Mouse (Mus musculus): ENCODE measurements around the gene Cc2d2b. TPM values are rescaled to one million over a fixed set of nuclear protein-coding genes. Genes with fewer than 3 reads are reported as not detected.

Cc2d2b gene
- total and polyA plus RNA-seq, 2 experiments, result 0.09 TPM; not detected in 1

GRCm38 (mm10) chr19:40832361-40832760, 83.8 kb downstream of the Cc2d2b start:
- Histone ChIP-seq H3K4me3 (ENCODE audit: insufficient read depth, low read depth, low read length) (peak overlapping the region; percentile 75; the same call in 1 of the 2 replicates), H3K79me2 (ENCODE audit: control insufficient read depth, insufficient read depth, low read length) (peaks cover 3% of the 10 kb centered on the region; the same call in 1 of the 2 replicates), H3K36me3 (ENCODE audit: control insufficient read depth, insufficient read depth, low read length) (peaks cover 5% of the 10 kb centered on the region), H3K9ac (ENCODE audit: low read depth, low read length) (peak overlapping the region; percentile 91), H3K4me1 (ENCODE audit: control insufficient read depth, insufficient read depth, low read length) (peaks cover 3% of the 10 kb centered on the region; the same call in 1 of the 2 replicates), H3K27ac (replicated peaks; ENCODE audit: insufficient read depth, low read depth, low read length) (0 out of 2 replicates have a peak overlapping the region, but pooled peaks have one; percentile 30), H3K27me3 (ENCODE audit: control insufficient read depth, insufficient read depth, low read length) (no peaks in the 10 kb centered on the region)
- 27% methylated on average over 5 of the region's 5 CpGs for WGBS
- no peak for TF ChIP-seq CTCF (IDR thresholded peaks at IDR 0.05; ENCODE audit: low read depth, low read length)
- no peak for TF ChIP-seq POLR2A (IDR thresholded peaks at IDR 0.05; ENCODE audit: extremely low read depth, insufficient read depth, low read length)
- DNase-seq (ENCODE audit: extremely low read depth, low read depth, low spot score), result peak; percentile 6

GRCm38 (mm10) chr19:40834436-40834835, 85.9 kb downstream of the Cc2d2b start:
- H3K4me1 ChIP-seq (ENCODE audit: control insufficient read depth, insufficient read depth, low read length), result peaks cover 3% of the 10 kb centered on the region; the same call in 1 of the 2 replicates
- no peaks in the 10 kb centered on the region for H3K27me3 ChIP-seq (ENCODE audit: control insufficient read depth, insufficient read depth, low read length)
- 95% methylated on average over 6 of the region's 6 CpGs for WGBS
- TF ChIP-seq CTCF (IDR thresholded peaks at IDR 0.05; ENCODE audit: low read depth, low read length) (no peak), POLR2A (IDR thresholded peaks at IDR 0.05; ENCODE audit: extremely low read depth, insufficient read depth, low read length) (no peak)
- H3K36me3 ChIP-seq (ENCODE audit: control insufficient read depth, insufficient read depth, low read length), result peaks cover 20% of the 10 kb centered on the region
- no peak for DNase-seq (ENCODE audit: extremely low read depth, low read depth, low spot score)
- no peak overlapping the region for H3K4me3 ChIP-seq (ENCODE audit: insufficient read depth, low read depth, low read length)
- H3K79me2 ChIP-seq (ENCODE audit: control insufficient read depth, insufficient read depth, low read length), result peaks cover 3% of the 10 kb centered on the region; the same call in 1 of the 2 replicates
- H3K27ac ChIP-seq (replicated peaks; ENCODE audit: insufficient read depth, low read depth, low read length), result no peak overlapping the region
- H3K9ac ChIP-seq (ENCODE audit: low read depth, low read length), result no peak overlapping the region

GRCm38 (mm10) chr19:40838205-40838604, 89.7 kb downstream of the Cc2d2b start:
- no peaks in the 10 kb centered on the region; the same call in 1 of the 2 replicates for H3K79me2 ChIP-seq (ENCODE audit: control insufficient read depth, insufficient read depth, low read length)
- H3K27me3 ChIP-seq (ENCODE audit: control insufficient read depth, insufficient read depth, low read length), result no peaks in the 10 kb centered on the region
- H3K4me1 ChIP-seq (ENCODE audit: control insufficient read depth, insufficient read depth, low read length), result no peaks in the 10 kb centered on the region
- peaks cover 22% of the 10 kb centered on the region for H3K36me3 ChIP-seq (ENCODE audit: control insufficient read depth, insufficient read depth, low read length)
- TF ChIP-seq CTCF (IDR thresholded peaks at IDR 0.05; ENCODE audit: low read depth, low read length), result no peak
- TF ChIP-seq POLR2A (IDR thresholded peaks at IDR 0.05; ENCODE audit: extremely low read depth, insufficient read depth, low read length), result no peak
- H3K27ac ChIP-seq (replicated peaks; ENCODE audit: insufficient read depth, low read depth, low read length), result no peak overlapping the region
- no peak for DNase-seq (ENCODE audit: extremely low read depth, low read depth, low spot score)
- H3K4me3 ChIP-seq (ENCODE audit: insufficient read depth, low read depth, low read length), result no peak overlapping the region
- H3K9ac ChIP-seq (ENCODE audit: low read depth, low read length), result no peak overlapping the region
- WGBS, result 85% methylated on average over 7 of the region's 7 CpGs

GRCm38 (mm10) chr19:40840303-40840702, 91.8 kb downstream of the Cc2d2b start:
- H3K36me3 ChIP-seq (ENCODE audit: control insufficient read depth, insufficient read depth, low read length), result peaks cover 27% of the 10 kb centered on the region
- 80% methylated on average over 6 of the region's 6 CpGs for WGBS
- no peaks in the 10 kb centered on the region; the same call in 1 of the 2 replicates for H3K79me2 ChIP-seq (ENCODE audit: control insufficient read depth, insufficient read depth, low read length)
- DNase-seq (ENCODE audit: extremely low read depth, low read depth, low spot score), result peak; percentile 6
- H3K4me1 ChIP-seq (ENCODE audit: control insufficient read depth, insufficient read depth, low read length), result no peaks in the 10 kb centered on the region
- H3K4me3 ChIP-seq (ENCODE audit: insufficient read depth, low read depth, low read length), result no peak overlapping the region
- no peaks in the 10 kb centered on the region for H3K27me3 ChIP-seq (ENCODE audit: control insufficient read depth, insufficient read depth, low read length)
- no peak overlapping the region for H3K9ac ChIP-seq (ENCODE audit: low read depth, low read length)
- TF ChIP-seq POLR2A (IDR thresholded peaks at IDR 0.05; ENCODE audit: extremely low read depth, insufficient read depth, low read length), result no peak
- no peak for TF ChIP-seq CTCF (IDR thresholded peaks at IDR 0.05; ENCODE audit: low read depth, low read length)
- no peak overlapping the region for H3K27ac ChIP-seq (replicated peaks; ENCODE audit: insufficient read depth, low read depth, low read length)

- no peaks in the 10 kb centered on the region for H3K27me3 ChIP-seq (ENCODE audit: control insufficient read depth, insufficient read depth, low read length)
- TF ChIP-seq POLR2A (IDR thresholded peaks at IDR 0.05; ENCODE audit: extremely low read depth, insufficient read depth, low read length) (no peak), CTCF (IDR thresholded peaks at IDR 0.05; ENCODE audit: low read depth, low read length) (no peak)
- peaks cover 29% of the 10 kb centered on the region for H3K36me3 ChIP-seq (ENCODE audit: control insufficient read depth, insufficient read depth, low read length)
- no peaks in the 10 kb centered on the region; the same call in 1 of the 2 replicates for H3K79me2 ChIP-seq (ENCODE audit: control insufficient read depth, insufficient read depth, low read length)
- no peak overlapping the region for H3K9ac ChIP-seq (ENCODE audit: low read depth, low read length)
- H3K4me1 ChIP-seq (ENCODE audit: control insufficient read depth, insufficient read depth, low read length), result no peaks in the 10 kb centered on the region
- H3K4me3 ChIP-seq (ENCODE audit: insufficient read depth, low read depth, low read length), result no peak overlapping the region
- no peak overlapping the region; the same call in 1 of the 2 replicates for H3K27ac ChIP-seq (replicated peaks; ENCODE audit: insufficient read depth, low read depth, low read length)
- WGBS, result 84% methylated on average over 6 of the region's 6 CpGs
- no peak for DNase-seq (ENCODE audit: extremely low read depth, low read depth, low spot score)
These were observed 92.5 kb downstream of the Cc2d2b start for GRCm38 (mm10) chr19:40841083-40841482.

DNA sequence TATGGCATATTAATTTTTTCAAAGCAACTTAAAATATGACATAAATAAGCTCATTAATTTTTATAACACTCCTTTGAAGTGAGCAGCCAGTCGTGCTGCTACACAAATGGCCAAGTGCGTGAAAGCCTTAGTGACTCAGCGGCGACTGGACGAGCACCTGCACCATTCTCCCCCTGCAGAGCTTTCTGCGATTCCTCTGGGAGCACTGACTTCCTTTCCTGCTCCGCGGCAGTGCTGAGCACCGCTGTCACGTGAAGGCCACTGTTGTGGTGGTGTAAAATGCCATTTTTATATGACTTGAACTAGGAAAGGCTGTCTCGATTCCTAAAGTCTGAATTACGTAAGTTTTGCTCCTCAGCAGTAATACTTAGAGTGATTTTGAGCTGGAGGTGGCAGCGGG, 93.0 kb downstream of the Cc2d2b start:
- Histone ChIP-seq H3K79me2 (ENCODE audit: control insufficient read depth, insufficient read depth, low read length) (no peaks in the 10 kb centered on the region; the same call in 1 of the 2 replicates), H3K4me1 (ENCODE audit: control insufficient read depth, insufficient read depth, low read length) (no peaks in the 10 kb centered on the region), H3K4me3 (ENCODE audit: insufficient read depth, low read depth, low read length) (no peak overlapping the region), H3K36me3 (ENCODE audit: control insufficient read depth, insufficient read depth, low read length) (peaks cover 30% of the 10 kb centered on the region), H3K27ac (replicated peaks; ENCODE audit: insufficient read depth, low read depth, low read length) (no peak overlapping the region), H3K9ac (ENCODE audit: low read depth, low read length) (no peak overlapping the region), H3K27me3 (ENCODE audit: control insufficient read depth, insufficient read depth, low read length) (no peaks in the 10 kb centered on the region)
- no peak for TF ChIP-seq CTCF (IDR thresholded peaks at IDR 0.05; ENCODE audit: low read depth, low read length)
- TF ChIP-seq POLR2A (IDR thresholded peaks at IDR 0.05; ENCODE audit: extremely low read depth, insufficient read depth, low read length), result no peak
- DNase-seq (ENCODE audit: extremely low read depth, low read depth, low spot score), result no peak
- WGBS, result 86% methylated on average over 13 of the region's 13 CpGs
